Mouse (Mus musculus) telencephalon, adult 2 months (tissue): ENCODE measurements at regions not wholly inside any gene's neighbourhood (a gene's known extent, or its start where the extent isn't known, plus 50 kb on each side); places are given as distances from the start of the nearest gene placed in this dataset.

Source experiments
- DNase-seq: peaks from one replicate; pipeline ENCODE4 v3.0.0-alpha.2; 2011; ENCODE audit warnings: low read depth, low spot score

DNA sequence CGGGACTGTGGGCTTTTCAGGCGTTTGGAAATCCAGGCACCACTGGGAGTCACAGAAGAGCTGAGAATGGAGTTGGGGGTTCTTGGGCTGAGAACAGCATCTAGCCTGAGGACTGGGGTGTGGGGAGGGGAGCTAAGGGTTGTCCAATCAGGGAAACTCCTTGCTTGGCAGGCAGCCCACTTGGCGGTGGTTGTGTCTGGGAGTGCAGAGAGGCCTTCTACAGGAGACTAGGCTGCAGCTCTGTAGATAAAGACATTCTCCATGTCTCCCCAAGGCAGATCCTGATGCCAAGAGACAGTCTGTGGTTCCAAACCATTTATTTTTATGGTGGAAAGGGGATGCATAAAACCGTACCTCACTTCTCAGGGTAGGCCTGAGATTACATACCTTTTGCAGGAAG, 774.6 kb downstream of the Brinp1 start:
- no peak for DNase-seq

GRCm38 (mm10) chr4:68156499-68156898, 797.7 kb downstream of the Brinp1 start:
- peak; percentile 34 for DNase-seq

DNA sequence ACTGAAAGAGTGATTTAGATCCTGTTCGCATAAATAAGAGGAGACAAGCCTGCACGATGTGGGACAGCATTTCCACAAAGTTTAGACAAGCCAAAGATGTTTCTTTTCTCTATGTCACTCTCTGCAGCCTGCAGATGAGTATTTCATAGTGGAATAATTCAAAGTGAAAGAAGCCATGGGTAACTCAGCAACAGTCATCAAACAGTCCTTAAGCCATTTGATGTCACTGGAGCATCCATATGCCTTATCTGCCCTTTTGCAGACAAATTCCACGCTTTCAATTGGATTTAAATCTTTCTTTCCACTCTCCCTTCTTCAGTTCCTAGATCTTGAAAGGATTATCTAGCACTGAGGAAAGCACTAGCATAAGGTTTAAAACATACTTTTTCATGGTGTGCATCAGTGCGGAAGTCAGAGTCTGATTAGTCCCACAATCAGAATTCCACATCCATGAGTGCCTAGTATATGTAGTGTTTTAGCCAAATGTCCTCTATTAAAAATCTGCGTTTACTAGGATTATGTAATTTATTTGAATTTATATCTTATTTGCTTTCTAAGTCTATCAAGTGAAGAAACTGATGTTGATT, 805.6 kb downstream of the Brinp1 start:
- no peak for DNase-seq

DNA sequence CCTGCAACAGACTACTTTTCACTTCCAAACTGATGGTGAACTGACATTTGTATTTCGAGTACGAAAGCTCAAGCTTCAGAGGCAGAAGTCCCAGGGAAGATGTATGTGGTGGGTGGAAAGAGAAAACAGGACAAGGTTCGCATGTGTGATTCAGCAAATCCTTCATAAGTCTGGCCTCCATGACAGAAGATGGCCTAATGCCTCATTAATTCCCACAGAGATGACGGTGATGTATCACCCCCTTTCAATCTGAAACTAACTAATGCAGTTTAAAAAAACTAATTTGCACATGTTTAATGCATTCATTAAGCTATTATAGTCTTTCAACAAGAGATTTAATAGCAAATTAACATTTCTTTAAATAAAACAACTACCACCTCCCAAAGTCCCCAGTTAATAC, 826.1 kb downstream of the Brinp1 start:
- no peak for DNase-seq

DNA sequence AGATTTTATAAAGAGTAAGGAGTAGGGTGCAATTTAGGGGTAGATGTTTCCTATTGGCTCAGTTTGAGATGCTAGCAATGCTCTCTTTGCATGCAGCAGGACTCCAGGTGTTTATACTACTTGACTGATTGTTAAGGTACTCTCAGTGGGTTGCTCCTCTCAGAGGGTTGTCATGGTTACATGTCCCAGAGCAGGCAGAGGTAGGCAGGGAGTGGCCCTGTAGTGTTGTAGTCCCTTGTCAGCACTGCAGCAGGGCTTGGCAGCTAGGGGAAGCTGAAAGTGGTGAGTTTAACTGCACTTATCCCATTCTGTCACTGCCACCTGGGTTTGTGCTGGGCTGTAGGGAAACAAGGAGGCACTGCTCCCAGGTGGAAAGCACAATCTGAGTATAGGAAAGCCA, 839.7 kb downstream of the Brinp1 start:
- DNase-seq = no peak

GRCm38 (mm10) chr4:68085255-68085654, 868.9 kb downstream of the Brinp1 start:
- peak; percentile 15 for DNase-seq

- no peak for DNase-seq
These were observed 897.2 kb downstream of the Brinp1 start for GRCm38 (mm10) chr4:68056813-68057578.

GRCm38 (mm10) chr4:68022891-68023303, 931.3 kb downstream of the Brinp1 start:
- peak; percentile 84 for DNase-seq

DNA sequence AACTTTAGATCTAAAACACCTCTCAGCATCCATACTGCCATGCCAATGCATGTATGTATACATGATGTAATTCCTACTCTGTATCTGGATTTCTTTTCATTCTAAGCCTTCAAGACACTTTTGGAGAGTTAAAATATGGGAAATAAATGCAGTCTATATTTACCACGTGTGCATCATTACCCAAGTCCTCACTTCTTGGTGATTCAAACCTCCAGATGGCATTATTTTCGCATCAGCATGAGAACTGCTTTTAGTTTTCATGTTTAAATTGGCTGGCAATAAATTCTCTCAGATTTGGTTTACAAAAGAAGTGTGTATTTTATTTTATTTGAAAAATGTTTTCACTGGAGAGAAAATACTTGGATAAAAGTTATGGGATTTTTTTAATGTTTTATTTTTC, 942.8 kb downstream of the Brinp1 start:
- DNase-seq = peak; percentile 55

- DNase-seq = peak; percentile 27
These were observed 959.4 kb downstream of the Brinp1 start for GRCm38 (mm10) chr4:67994796-67995283.

DNA sequence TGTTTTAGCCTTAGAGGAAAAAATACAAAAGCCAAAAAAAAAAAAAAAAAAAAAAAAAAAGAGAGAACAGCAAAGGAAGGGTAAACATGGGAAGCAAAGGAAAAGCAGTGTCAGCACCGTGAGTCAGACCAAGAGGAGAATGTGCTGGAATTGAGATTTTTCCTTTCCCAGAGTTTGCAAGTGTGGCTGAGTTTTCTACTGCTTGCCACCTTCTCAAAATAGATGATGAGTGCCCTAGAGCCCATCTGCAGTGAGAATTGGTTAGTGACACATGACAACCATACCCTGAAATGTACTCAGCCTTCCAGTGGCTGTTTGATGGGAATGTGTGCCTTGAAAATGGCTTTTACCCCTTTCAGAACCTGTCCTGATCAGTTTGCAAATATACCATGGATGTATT, 990.7 kb downstream of the Brinp1 start:
- peak; percentile 42 for DNase-seq

DNA sequence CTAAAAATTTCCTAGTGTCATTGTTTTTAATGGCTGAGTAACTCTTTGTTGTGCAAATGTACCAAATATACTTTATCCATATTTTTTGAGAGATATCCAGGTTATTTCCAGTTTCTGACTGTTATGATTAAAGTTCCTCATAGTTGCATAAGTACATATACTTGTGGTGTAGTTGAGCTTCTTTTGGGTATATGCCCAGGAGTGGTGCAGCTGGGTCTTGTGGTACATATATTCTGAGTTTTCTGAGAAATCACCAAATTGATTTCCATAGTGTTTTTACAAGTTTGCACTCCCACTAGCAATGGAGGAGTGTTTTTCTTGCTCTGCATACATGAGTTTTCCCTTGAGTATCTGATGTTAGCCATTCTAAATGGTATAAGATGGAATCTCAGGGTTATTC, 1006.2 kb downstream of the Brinp1 start:
- no peak for DNase-seq

- DNase-seq = peak; percentile 72
These were observed 1021.7 kb downstream of the Brinp1 start for GRCm38 (mm10) chr4:67932481-67932880.

- no peak for DNase-seq
These were observed 1055.1 kb downstream of the Brinp1 start for GRCm38 (mm10) chr4:67899109-67899508.

DNA sequence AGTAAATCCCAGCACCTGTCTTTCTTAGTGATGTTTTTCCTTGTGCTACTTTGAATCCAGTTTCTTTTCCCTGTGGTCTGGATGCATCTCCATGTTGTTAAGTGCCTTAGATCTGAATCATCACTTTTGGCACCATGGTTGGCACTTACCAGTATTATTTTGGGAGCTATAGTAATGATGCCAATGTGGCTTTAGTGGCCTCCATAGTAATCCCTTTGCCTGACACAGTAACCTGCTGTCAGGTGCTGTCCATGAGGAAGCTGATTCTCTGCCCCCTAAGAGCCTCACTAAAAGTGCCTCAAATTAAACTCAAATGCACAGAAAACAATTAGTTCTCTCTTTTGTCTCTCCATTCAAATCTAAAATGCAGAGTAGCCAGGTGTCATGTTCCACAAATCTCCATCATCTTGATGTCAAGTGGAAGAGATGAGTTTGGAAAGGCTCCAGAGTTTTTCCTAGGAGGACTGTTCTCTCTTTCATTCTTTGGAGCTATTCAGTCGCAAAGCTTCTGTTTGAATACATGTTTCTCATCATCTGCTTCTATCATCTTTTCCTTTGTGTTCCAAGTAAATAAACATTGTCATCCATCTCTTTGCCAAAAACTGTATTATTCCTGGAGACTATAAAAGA, 1062.1 kb downstream of the Brinp1 start:
- no peak for DNase-seq

GRCm38 (mm10) chr4:67887954-67888353, 1060.6 kb downstream of the Tlr4 start:
- no peak for DNase-seq

DNA sequence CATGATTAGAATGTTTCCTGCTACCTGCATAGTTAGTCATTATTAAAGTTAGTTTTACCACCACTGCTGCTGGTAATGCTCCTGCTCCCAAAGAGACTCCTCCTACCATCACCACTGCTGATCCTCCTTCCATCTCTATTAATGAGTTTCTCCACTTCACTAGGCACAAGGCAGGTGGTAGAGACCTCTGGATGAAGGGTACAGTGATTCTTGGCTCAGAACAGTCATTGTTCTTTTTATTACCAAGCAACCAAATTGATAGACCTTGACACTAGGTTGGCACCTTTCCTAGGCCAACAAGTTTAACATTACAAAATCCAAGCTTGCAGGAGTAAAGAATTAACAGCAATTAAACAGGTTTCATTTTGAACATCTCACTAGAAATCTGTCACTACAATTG, 1057.8 kb downstream of the Tlr4 start:
- DNase-seq = no peak

GRCm38 (mm10) chr4:67862218-67862617, 1034.8 kb downstream of the Tlr4 start:
- DNase-seq = no peak

DNA sequence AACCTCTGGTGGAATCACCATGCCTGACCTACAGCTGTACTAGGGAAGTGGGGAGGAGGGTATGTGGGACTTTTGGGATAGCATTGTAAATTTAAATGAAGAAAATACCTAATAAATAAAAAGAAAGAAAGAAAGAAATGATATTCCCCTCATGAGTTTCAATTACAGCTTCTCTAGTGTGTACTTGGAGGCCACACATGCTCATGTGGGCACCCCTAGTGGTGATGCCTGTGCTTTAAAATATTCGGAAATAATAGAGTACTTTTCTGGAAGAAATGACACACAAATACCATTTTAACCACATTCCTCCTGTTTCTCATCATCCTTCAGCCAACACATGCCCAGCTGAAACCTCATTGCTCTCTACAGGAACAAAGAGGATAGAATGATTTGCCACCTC, 1034.4 kb downstream of the Tlr4 start:
- DNase-seq = no peak

- DNase-seq = peak; percentile 82
These were observed 1025.6 kb downstream of the Tlr4 start for GRCm38 (mm10) chr4:67853001-67853400.

DNA sequence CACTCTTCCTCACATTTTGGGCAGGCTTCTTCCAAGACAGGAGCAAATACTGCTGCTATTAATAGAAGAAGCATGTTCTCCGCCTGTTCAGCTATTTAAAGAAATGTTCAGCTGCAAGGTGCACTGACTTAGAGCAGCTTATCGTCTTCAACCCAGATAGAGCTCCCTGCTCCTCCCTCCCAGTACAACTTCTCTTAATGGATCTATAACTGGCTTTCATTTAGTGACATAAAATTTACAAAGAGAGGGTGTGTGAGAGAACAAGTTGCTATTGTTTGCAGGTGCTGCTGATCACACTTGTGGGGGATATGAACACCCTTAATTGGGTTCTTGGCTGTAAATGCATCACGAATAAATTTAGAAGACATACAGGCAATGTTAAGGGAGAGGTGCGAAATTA, 1006.0 kb downstream of the Tlr4 start:
- peak; percentile 55 for DNase-seq

DNA sequence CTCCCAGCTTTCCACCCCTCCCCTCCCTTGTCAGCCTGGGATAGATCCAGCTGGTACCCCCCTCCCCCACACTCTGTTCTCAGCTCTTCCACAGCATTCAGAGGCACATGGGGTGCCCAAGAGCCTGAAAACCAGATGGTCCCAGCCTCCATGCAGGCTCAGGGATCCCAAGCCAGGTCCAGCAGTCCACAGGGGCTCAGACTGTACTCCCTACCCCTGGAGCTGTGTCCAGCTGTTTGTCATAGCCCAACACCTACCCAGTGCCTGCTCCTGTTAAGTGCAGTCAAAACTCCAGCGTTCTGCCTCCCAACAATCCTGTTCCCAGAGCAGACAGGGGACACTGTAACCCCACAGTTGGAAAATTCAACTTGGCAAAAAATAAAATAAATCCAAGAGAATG, 998.1 kb downstream of the Tlr4 start:
- DNase-seq = no peak

GRCm38 (mm10) chr4:67796050-67796449, 968.7 kb downstream of the Tlr4 start:
- DNase-seq = no peak
